Mouse (Mus musculus): ENCODE measurements at regions not wholly inside any gene's neighbourhood (a gene's known extent, or its start where the extent isn't known, plus 50 kb on each side); places are given as distances from the start of the nearest gene placed in this dataset.

- TF ChIP-seq CTCF (IDR thresholded peaks at IDR 0.05; ENCODE audit: extremely low read depth, insufficient read depth, insufficient read length, insufficient replicate concordance) (no peak), POLR2A (IDR thresholded peaks at IDR 0.05; ENCODE audit: low read depth, low read length) (no peak)
Measured at GRCm38 (mm10) chr12:113826377-113826776, 282.7 kb downstream of the Adam6a start.
